Mouse (Mus musculus) hindbrain, embryonic 14.5 days (tissue): ENCODE measurements around the gene Btbd1. TPM values are rescaled to one million over a fixed set of nuclear protein-coding genes. Genes with fewer than 3 reads are reported as not detected.

Experiments
- ATAC-seq: fragments of 200-750 bp; cut with Nextera tagmentation; 2 replicates; pipeline ENCODE4 v1.8.0; 2017; ENCODE audit warnings: moderate number of reproducible peaks, mild to moderate bottlenecking, moderate TSS enrichment, moderate library complexity; ENCODE audit not compliant: low FRiP score
- DNase-seq: peaks from one replicate; pipeline ENCODE4 v3.0.0-alpha.2; 2015; ENCODE audit warnings: low spot score
- H3K27ac ChIP-seq: fragments of 300-500 bp; sonication (generic); 2 replicates; pipeline ENCODE4 v1.5.1; 2014; ENCODE audit warnings: mild to moderate bottlenecking, moderate library complexity
- H3K27me3 ChIP-seq: fragments of 300-500 bp; sonication (generic); 2 replicates; pipeline ENCODE4 v1.6.1; 2014; ENCODE audit warnings: mild to moderate bottlenecking, low read length, mixed read lengths; ENCODE audit not compliant: control insufficient read depth, insufficient read depth
- H3K36me3 ChIP-seq: fragments of 300-500 bp; sonication (generic); replicated peaks from 2 replicates; pipeline ENCODE4 v1.6.1; 2014; ENCODE audit not compliant: control insufficient read depth, insufficient read depth
- H3K4me1 ChIP-seq: fragments of 300-500 bp; sonication (generic); replicated peaks from 2 replicates; pipeline ENCODE4 v1.6.1; 2014; ENCODE audit warnings: antibody characterized with exemption, low read length, mixed read lengths; ENCODE audit not compliant: control insufficient read depth, insufficient read depth
- H3K4me2 ChIP-seq: fragments of 300-500 bp; sonication (generic); replicated peaks from 2 replicates; pipeline ENCODE4 v1.6.1; 2014; ENCODE audit warnings: mild to moderate bottlenecking, moderate library complexity
- H3K4me3 ChIP-seq: fragments of 300-500 bp; sonication (generic); replicated peaks from 2 replicates; pipeline ENCODE4 v1.5.1; 2014; ENCODE audit warnings: mild to moderate bottlenecking, low read length
- H3K9ac ChIP-seq: fragments of 300-500 bp; sonication (generic); 2 replicates; pipeline ENCODE4 v1.6.1; 2014
- H3K9me3 ChIP-seq: fragments of 300-500 bp; sonication (generic); 2 replicates; pipeline ENCODE4 v1.6.1; 2016; ENCODE audit warnings: low read length; ENCODE audit not compliant: control insufficient read depth
- WGBS: fragments of 180-500 bp; shearing (Covaris S2); extraction: QIAGEN DNeasy Blood & Tissue Kit; methylation state at CpG from one replicate; pipeline ENCODE4 v1.1.7; 2014; 5-methylcytosine and 5-hydroxymethylcytosine counted together
- polyA plus RNA-seq: library from polyadenylated mRNA; unstranded; fragments of >200 nt; fragmentation: Nextera tagmentation; extraction: Ambion mirVana; gene quantifications from 2 replicates; pipeline ENCODE4 v1.2.1, GENCODE M21; 2014

The Btbd1 gene
- polyA plus RNA-seq, 1 experiment from 2014 or later, result 132 TPM

DNA sequence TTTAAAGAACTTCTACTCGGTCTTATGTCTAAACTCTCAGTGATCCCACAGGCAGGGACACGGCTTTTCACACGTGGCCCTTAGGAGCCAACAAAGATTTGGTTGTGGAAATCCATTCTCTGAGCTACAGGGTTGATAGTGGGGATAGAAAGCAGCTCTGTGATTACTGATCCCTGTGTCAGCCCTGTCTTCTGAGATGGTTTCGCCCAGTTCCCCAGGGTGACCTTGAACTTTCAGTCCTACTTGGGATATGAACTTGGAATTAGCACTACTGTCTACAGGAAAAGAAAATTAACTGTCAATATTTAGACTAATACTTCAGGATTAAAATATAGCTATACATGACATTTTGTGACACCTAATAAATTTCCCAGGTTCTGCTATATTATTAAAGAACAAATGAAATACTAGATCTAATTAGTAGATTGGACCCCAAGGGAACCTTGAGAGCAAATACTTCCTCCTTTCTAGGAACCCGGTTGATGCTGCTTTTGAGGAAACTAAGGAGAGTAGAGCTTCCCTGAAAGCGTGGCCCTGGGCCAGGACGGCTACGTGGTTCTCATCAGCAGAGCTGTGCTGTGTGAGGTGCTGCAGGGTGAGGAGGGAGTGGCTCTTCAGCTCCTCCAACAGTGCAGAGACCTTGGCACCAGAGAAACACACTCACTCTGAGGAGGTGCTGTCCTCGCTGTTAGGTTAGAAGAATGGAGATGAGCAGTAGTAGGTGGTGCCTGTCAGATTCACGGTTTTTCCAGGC is 56.3 kb downstream of the Btbd1 start:
- Histone ChIP-seq H3K4me2 (no peak overlapping the region), H3K9me3 (no peaks in the 10 kb centered on the region), H3K36me3 (peaks cover 7% of the 10 kb centered on the region; the same call in 1 of the 2 replicates), H3K27me3 (no peaks in the 10 kb centered on the region), H3K4me3 (no peak overlapping the region), H3K4me1 (no peaks in the 10 kb centered on the region), H3K9ac (no peak overlapping the region), H3K27ac (no peak overlapping the region)
- no peak for ATAC-seq
- DNase-seq, result no peak
- WGBS, result 81% methylated on average over 10 of the region's 10 CpGs

DNA sequence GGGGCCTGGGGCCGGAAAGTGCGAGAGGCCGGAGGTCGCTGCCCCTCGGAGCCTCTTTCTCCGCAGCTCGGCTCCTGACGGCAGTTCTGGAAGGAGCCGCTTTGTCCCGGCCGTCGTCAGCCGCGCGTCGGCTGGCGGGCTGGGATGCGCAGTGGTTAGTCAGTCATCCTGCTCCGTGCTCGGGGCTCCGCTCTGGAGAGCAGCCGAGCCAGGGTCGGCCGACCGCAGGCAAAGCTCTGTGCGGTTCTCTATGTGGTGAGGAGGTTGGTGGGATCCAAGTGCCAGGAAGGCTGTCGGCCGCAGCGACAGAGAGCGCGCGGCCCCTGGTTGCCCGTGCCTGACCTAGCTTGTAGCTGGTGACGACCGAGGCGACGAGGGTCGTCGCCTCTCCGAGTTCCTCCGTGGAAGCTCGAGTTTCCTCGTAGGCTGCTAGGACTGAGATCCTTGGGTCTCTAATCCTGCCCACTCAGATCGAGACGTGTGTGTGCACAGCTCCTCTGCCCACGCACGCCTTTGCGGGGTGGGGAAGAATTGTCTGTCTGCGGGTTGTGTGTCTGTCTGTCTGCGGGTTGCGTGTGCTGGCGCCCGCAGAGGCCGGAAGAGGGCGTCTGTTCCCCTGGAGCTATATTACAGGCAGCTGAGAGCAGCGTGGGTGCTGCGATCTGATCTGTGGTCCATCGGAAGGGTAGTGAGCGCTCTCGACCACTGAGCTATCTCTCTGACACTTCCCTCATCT is 66.0 kb downstream of the Btbd1 start:
- ATAC-seq (peak; percentile 72), DNase-seq (peak; percentile 23)
- peak overlapping the region; percentile 96 for H3K4me2 ChIP-seq
- peak overlapping the region; percentile 80 for H3K9ac ChIP-seq
- no peaks in the 10 kb centered on the region for H3K27me3 ChIP-seq
- WGBS, result 2% methylated on average over 60 of the region's 60 CpGs
- H3K27ac ChIP-seq, result peak overlapping the region; percentile 81
- peak overlapping the region; percentile 81 for H3K4me3 ChIP-seq
- no peaks in the 10 kb centered on the region for H3K9me3 ChIP-seq
- H3K36me3 ChIP-seq, result no peaks in the 10 kb centered on the region
- peaks cover 16% of the 10 kb centered on the region for H3K4me1 ChIP-seq

DNA sequence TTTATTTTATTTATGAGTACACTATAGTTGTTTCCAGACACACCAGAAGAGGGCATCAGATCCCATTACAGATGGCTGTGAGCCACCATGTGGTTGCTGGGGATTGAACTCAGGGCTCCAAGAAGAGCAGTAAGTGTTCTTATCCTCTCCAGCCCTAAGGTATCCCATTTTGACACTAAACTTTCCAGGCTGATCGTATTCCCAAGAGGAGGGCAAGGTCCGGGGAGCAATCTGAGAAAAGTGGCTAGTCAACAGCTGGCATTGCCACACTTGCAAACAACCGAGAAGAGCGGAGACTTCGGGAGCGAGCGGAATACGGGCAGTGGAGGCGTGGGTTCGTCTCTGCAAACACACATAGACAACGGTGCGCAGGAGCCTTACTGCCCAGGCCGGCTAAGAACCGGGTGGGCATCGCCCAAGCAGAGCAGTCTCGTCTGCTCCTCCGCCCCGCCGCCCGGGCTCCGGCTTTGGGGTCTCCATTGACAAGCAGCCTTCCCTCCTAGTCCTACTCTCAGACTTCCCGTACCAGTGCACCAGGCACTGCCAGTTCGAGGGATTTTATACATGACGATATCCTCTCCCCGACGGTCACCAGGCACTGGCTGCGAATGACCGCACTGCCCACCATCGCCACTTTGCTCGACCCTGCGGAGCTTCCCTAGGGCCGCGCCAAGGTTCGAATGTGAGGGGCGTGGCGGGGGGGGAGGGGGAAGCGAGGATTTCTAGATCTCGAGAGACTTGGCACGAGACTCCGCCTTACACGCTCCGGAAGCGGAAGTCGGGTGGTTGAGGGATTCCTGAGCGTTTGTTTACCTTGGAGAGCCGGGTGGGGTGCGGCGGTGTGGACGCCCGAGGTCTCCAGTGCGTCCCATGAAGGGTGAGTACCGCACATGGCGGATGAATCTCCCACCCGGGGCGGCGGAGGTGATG is 66.8 kb downstream of the Btbd1 start, which contains the start of gene Ramac:
Gene Ramac (plus strand): TSS at position 746 of the 930 bp plus-strand sequence.
- Histone ChIP-seq H3K4me3 (peak within 1 kb of the TSS; percentile 81), H3K4me2 (peak within 1 kb of the TSS; percentile 96), H3K9ac (peak within 1 kb of the TSS; percentile 80), H3K9me3 (no peaks in the 10 kb centered on the region), H3K4me1 (peaks cover 16% of the 10 kb centered on the region), H3K27me3 (no peaks in the 10 kb centered on the region), H3K36me3 (no peaks in the 10 kb centered on the region), H3K27ac (peak within 1 kb of the TSS; percentile 81)
- peak; percentile 95 for ATAC-seq
- under 1% methylated on average over 53 of the region's 56 CpGs for WGBS
- DNase-seq, result peak; percentile 93

DNA sequence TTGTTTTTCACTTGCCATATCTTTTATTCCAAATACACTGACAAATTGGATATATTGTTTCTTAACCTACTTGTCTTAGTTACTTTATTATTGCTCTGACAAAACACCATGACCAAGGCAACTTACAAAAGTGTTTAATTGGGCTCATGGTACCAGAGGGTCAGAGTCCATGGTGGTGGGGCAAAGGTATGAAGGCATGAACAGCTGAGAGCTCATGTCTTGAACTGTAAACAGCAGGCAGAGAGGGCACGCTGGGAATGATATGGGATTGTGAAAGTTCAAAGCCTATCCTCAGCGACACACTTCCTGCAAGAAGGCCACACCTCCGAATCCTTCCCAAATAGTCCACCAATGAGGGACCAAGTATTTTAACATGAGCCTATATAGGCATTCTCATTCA is 81.3 kb downstream of the Btbd1 start:
- no peaks in the 10 kb centered on the region for H3K36me3 ChIP-seq
- no peak overlapping the region for H3K4me3 ChIP-seq
- WGBS, result 92% methylated on average over 3 of the region's 3 CpGs
- no peak overlapping the region for H3K27ac ChIP-seq
- DNase-seq, result no peak
- H3K4me2 ChIP-seq, result no peak overlapping the region
- no peak overlapping the region for H3K9ac ChIP-seq
- no peaks in the 10 kb centered on the region for H3K27me3 ChIP-seq
- H3K4me1 ChIP-seq, result no peaks in the 10 kb centered on the region
- ATAC-seq, result no peak
- H3K9me3 ChIP-seq, result no peaks in the 10 kb centered on the region

DNA sequence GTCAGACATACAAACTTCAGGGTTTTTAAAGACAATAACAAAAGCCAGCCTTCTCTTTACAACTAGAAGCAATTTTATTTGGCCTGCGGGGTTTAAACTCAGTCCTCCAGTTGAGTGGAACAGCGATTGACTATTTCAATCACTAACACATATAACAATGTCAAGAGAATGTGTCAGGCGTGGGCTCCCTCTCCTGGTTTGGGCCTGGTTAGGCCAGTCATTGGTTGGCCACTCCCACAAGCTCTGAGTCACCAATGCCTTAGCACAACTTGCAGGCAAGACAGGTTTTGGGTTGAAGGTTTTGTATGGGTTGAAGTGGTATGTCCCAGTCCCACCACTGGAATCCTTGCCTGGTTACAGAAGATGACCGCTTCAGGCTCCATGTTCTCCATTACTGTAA is 85.1 kb downstream of the Btbd1 start:
- Histone ChIP-seq H3K36me3 (no peaks in the 10 kb centered on the region), H3K4me2 (no peak overlapping the region), H3K27ac (no peak overlapping the region), H3K4me1 (no peaks in the 10 kb centered on the region), H3K9me3 (no peaks in the 10 kb centered on the region), H3K27me3 (no peaks in the 10 kb centered on the region), H3K4me3 (no peak overlapping the region), H3K9ac (no peak overlapping the region)
- ATAC-seq (no peak), DNase-seq (no peak)
- WGBS, result 80% methylated on average over 4 of the region's 4 CpGs

Other genes with a start within 250 kb of the Btbd1 start
- 25.7 and 27.8 TPM in 2 replicates for gene Homer2, start 121.9 kb downstream of the Btbd1 start, polyA plus RNA-seq
- gene Ramac, start 66.5 kb downstream of the Btbd1 start, polyA plus RNA-seq, result 127 and 137 TPM in 2 replicates
- gene 3110040N11Rik, start 40.0 kb downstream of the Btbd1 start, polyA plus RNA-seq, result 43.3 and 45.5 TPM in 2 replicates
- gene Gm10160, start 26.4 kb upstream of the Btbd1 start, polyA plus RNA-seq, result not detected in 2 replicates
- gene Tm6sf1, start 29.6 kb upstream of the Btbd1 start, polyA plus RNA-seq, result 14.7 and 15.0 TPM in 2 replicates
- 79.5 and 84.3 TPM in 2 replicates for gene Hdgfl3, start 105.0 kb upstream of the Btbd1 start, polyA plus RNA-seq
- gene Bnc1, start 162.9 kb upstream of the Btbd1 start, polyA plus RNA-seq, result 0.20 and 0.25 TPM in 2 replicates